Mouse (Mus musculus) CH12.LX (cell line): ENCODE measurements around the gene Gm3854. TPM values are rescaled to one million over a fixed set of nuclear protein-coding genes. Genes with fewer than 3 reads are reported as not detected.

Experiments
- DNase-seq: peaks from one replicate; pipeline ENCODE4 v3.0.0-alpha.2; 2013; ENCODE audit errors: extremely low read depth
- H3K27ac ChIP-seq: 2 replicates; pipeline ENCODE4 v1.5.1; 2012; ENCODE audit warnings: low read depth, mild to moderate bottlenecking, control low read depth, moderate library complexity; ENCODE audit not compliant: insufficient read depth
- H3K27me3 ChIP-seq: replicated peaks from 2 replicates; pipeline ENCODE3; 2012; ENCODE audit warnings: inconsistent platforms
- H3K36me3 ChIP-seq, 2 experiments: replicated peaks in 1 of 2; 2 replicates each; pipeline versions ENCODE3 to v1.6.1; 2012; ENCODE audit warnings: inconsistent platforms in 1 of 2, low read length in 1 of 2, mild to moderate bottlenecking in 1 of 2, mixed read lengths in 1 of 2, moderate library complexity in 1 of 2; ENCODE audit not compliant: control insufficient read depth in 1 of 2, insufficient read depth in 1 of 2
- H3K4me1 ChIP-seq, 2 experiments: 2 replicates each; pipeline ENCODE4 v1.6.1; 2012; ENCODE audit warnings: inconsistent platforms in 1 of 2, moderate library complexity in 1 of 2; ENCODE audit not compliant: insufficient read depth in 2 of 2, control insufficient read depth in 1 of 2
- H3K4me2 ChIP-seq: 2 replicates; pipeline ENCODE4 v1.6.1; 2012; ENCODE audit warnings: low read depth, mild to moderate bottlenecking, control low read depth; ENCODE audit not compliant: poor library complexity, insufficient read depth, severe bottlenecking
- H3K4me3 ChIP-seq, 3 experiments: fragments of 150-350 bp in 1 of 3; sonication (generic) in 1 of 3; replicated peaks in 1 of 3; 2 replicates each; pipeline versions ENCODE3 to v1.5.1; 2011 to 2012; ENCODE audit warnings: low read depth in 2 of 3, low read length in 2 of 3, mild to moderate bottlenecking in 2 of 3, moderate library complexity in 2 of 3, control low read depth in 1 of 3, improper control_type of control experiment in 1 of 3, inconsistent platforms in 1 of 3, mixed read lengths in 1 of 3; ENCODE audit not compliant: poor library complexity in 1 of 3
- H3K79me2 ChIP-seq: replicated peaks from 2 replicates; pipeline ENCODE4 v1.6.1; 2012; ENCODE audit warnings: mild to moderate bottlenecking, moderate library complexity; ENCODE audit not compliant: control insufficient read depth, poor library complexity, insufficient read depth, severe bottlenecking; ENCODE audit errors: extremely low read depth
- H3K9ac ChIP-seq: 2 replicates; pipeline ENCODE4 v1.6.1; 2012; ENCODE audit warnings: low read depth, mild to moderate bottlenecking, control low read depth, moderate library complexity; ENCODE audit not compliant: insufficient read depth
- H3K9me3 ChIP-seq: replicated peaks from 2 replicates; pipeline ENCODE3; 2012; ENCODE audit warnings: low read length, inconsistent platforms, mixed read lengths
- BHLHE40 ChIP-seq: IDR thresholded peaks from 2 replicates; pipeline ENCODE4 v1.6.1; 2011; ENCODE audit warnings: mild to moderate bottlenecking, low read depth, low read length, improper control_type of control experiment
- CHD1 ChIP-seq: IDR thresholded peaks from 2 replicates; pipeline ENCODE4 v1.6.1; 2012; ENCODE audit warnings: low read depth, low read length, improper control_type of control experiment, inconsistent platforms
- CHD2 ChIP-seq: IDR thresholded peaks from 2 replicates; pipeline ENCODE4 v1.6.1; 2011; ENCODE audit warnings: low read length, improper control_type of control experiment
- E2F4 ChIP-seq: IDR thresholded peaks from 2 replicates; pipeline ENCODE4 v1.6.1; 2011; ENCODE audit warnings: low read depth, low read length, improper control_type of control experiment; ENCODE audit not compliant: insufficient replicate concordance
- ELF1 ChIP-seq: IDR thresholded peaks from 2 replicates; pipeline ENCODE4 v1.6.1; 2014; ENCODE audit warnings: low read depth, mild to moderate bottlenecking, inconsistent platforms, low read length, improper control_type of control experiment
- EP300 ChIP-seq: IDR thresholded peaks from 2 replicates; pipeline ENCODE4 v1.6.1; 2011; ENCODE audit warnings: low read length, improper control_type of control experiment
- GABPA ChIP-seq: IDR thresholded peaks from 2 replicates; pipeline ENCODE4 v1.6.1; 2012; ENCODE audit warnings: low read depth, low read length, improper control_type of control experiment, inconsistent platforms; ENCODE audit not compliant: insufficient replicate concordance
- IRF4 ChIP-seq: IDR thresholded peaks from 2 replicates; pipeline ENCODE4 v1.6.1; 2014; ENCODE audit warnings: low read depth, mild to moderate bottlenecking, inconsistent platforms, low read length, improper control_type of control experiment
- MYC ChIP-seq: IDR thresholded peaks from 2 replicates; pipeline ENCODE4 v1.6.1; 2011; ENCODE audit warnings: low read depth, mild to moderate bottlenecking, improper control_type of control experiment, low read length
- NELFE ChIP-seq: IDR thresholded peaks from 2 replicates; pipeline ENCODE4 v1.6.1; 2011; ENCODE audit warnings: low read depth, low read length, improper control_type of control experiment
- PAX5 ChIP-seq: IDR thresholded peaks from 2 replicates; pipeline ENCODE4 v1.6.1; 2012; ENCODE audit warnings: low read length, inconsistent platforms, mixed read lengths
- POLR2A ChIP-seq: IDR thresholded peaks from 2 replicates; pipeline ENCODE4 v1.6.1; 2011; ENCODE audit warnings: low read depth, mild to moderate bottlenecking, improper control_type of control experiment, low read length
- POLR2AphosphoS2 ChIP-seq: IDR thresholded peaks from 2 replicates; pipeline ENCODE4 v1.6.1; 2011; ENCODE audit warnings: low read depth, low read length, improper control_type of control experiment
- SIN3A ChIP-seq: IDR thresholded peaks from 2 replicates; pipeline ENCODE4 v1.6.1; 2012; ENCODE audit warnings: low read length, improper control_type of control experiment, inconsistent platforms
- SMC3 ChIP-seq: IDR thresholded peaks from 2 replicates; pipeline ENCODE4 v1.6.1; 2011; ENCODE audit warnings: low read depth, low read length, improper control_type of control experiment
- TCF12 ChIP-seq: IDR thresholded peaks from 2 replicates; pipeline ENCODE4 v1.6.1; 2014; ENCODE audit warnings: low read depth, mild to moderate bottlenecking, inconsistent platforms, low read length, improper control_type of control experiment
- UBTF ChIP-seq: IDR thresholded peaks from 2 replicates; pipeline ENCODE4 v1.6.1; 2012; ENCODE audit warnings: low read depth, mild to moderate bottlenecking, inconsistent platforms, low read length, improper control_type of control experiment, moderate library complexity
- USF1 ChIP-seq: IDR thresholded peaks from 2 replicates; pipeline ENCODE4 v1.6.1; 2014; ENCODE audit warnings: low read depth, mild to moderate bottlenecking, inconsistent platforms, low read length, improper control_type of control experiment
- dilution Hi-C: fragments of 300-500 bp; cut with MboI; formaldehyde crosslinking; loops from 2 replicates; pipeline ENCODE4 v1.14.3; 2020; ENCODE audit warnings: low sequenced_read_pairs; ENCODE audit not compliant: extremely low pct_unique_long_range_greater_than_20kb, extremely low pct_ligation_motif_present
- in situ Hi-C: fragments of 300-500 bp; cut with MboI; formaldehyde crosslinking; loops from 3 replicates; pipeline ENCODE4 v1.14.3; 2019; ENCODE audit warnings: low sequenced_read_pairs, low pct_ligation_motif_present, low pct_unique_long_range_greater_than_20kb, mixed read lengths
- polyA plus RNA-seq: library from polyadenylated mRNA; unstranded; fragments of >175 nt; gene quantifications from 2 replicates; pipeline ENCODE4 v1.2.1, GENCODE M21; 2012; ENCODE audit warnings: low read depth; ENCODE audit not compliant: insufficient read length
- total RNA-seq, 2 experiments: library from RNA; depleted of rRNA; stranded (reverse); fragments of 300-350 nt in 1 of 2; fragments of >200 nt in 1 of 2; gene quantifications; 2 replicates each; pipeline ENCODE4 v1.2.3; 2012 to 2014

Gene Gm3854
- total and polyA plus RNA-seq, 3 experiments, result not detected

DNA sequence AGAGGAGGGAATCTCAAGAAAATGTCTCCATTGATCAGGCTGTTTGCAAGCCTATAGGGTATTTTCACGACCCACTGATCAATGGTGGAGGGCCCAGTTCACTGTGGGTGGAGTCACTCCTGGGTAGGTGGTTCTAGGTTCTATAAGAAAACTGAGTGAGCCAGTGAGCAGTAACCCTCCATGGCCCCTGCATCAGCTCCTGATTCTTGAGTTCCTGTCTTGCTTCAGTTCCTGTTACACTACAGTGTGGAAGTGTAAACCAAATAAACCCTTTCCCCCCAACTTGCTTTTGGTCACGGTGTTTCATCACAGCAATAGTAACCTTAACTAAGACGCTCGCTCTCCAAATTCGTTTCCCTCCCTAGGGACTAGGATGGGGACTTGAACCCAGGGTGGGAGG, 45.4 kb downstream of the Gm3854 start:
- no peak for DNase-seq
- no peaks in the 10 kb centered on the region for H3K79me2 ChIP-seq
- H3K36me3 ChIP-seq, result peaks cover 3 to 10% of the 10 kb centered on the region in 2 experiments
- no peak overlapping the region for H3K27ac ChIP-seq
- no peak for TF ChIP-seq SMC3
- no peak for TF ChIP-seq CHD2
- TF ChIP-seq POLR2AphosphoS2, result no peak
- no peak for TF ChIP-seq USF1
- no peak for TF ChIP-seq ELF1
- no peak for TF ChIP-seq SIN3A
- TF ChIP-seq POLR2A, result no peak
- in situ Hi-C loops (loop anchor here (25.0 kb wide), 2 partner anchors 102 to 898 kb away; partner anchors contain the start of genes Gm45844 and Zfp667), dilution Hi-C loops (no loop called here)
- H3K9ac ChIP-seq, result no peak overlapping the region
- no peaks in the 10 kb centered on the region for H3K9me3 ChIP-seq
- no peaks in the 10 kb centered on the region for H3K27me3 ChIP-seq
- H3K4me2 ChIP-seq, result no peak overlapping the region
- H3K4me3 ChIP-seq, result no peak overlapping the region
- peaks cover 0 to under 1% of the 10 kb centered on the region in 2 experiments; a peak in 1 of 4 replicates for H3K4me1 ChIP-seq

GRCm38 (mm10) chr7:6389449-6389848, 45.9 kb downstream of the Gm3854 start:
- dilution Hi-C loops (no loop called here), in situ Hi-C loops (loop anchor here (25.0 kb wide), 2 partner anchors 102 to 898 kb away; partner anchors contain the start of genes Gm45844 and Zfp667)
- TF ChIP-seq UBTF (no peak), E2F4 (no peak), POLR2A (no peak), TCF12 (no peak), POLR2AphosphoS2 (no peak), MYC (no peak), SMC3 (no peak), PAX5 (no peak), CHD1 (no peak), GABPA (no peak), IRF4 (no peak), BHLHE40 (no peak), NELFE (no peak), ELF1 (no peak), EP300 (no peak)
- no peak overlapping the region for H3K9ac ChIP-seq
- no peak overlapping the region for H3K27ac ChIP-seq
- no peak overlapping the region for H3K4me3 ChIP-seq
- no peak overlapping the region for H3K4me2 ChIP-seq
- no peaks in the 10 kb centered on the region for H3K4me1 ChIP-seq
- no peaks in the 10 kb centered on the region for H3K9me3 ChIP-seq
- no peaks in the 10 kb centered on the region for H3K27me3 ChIP-seq
- peaks cover 3 to 10% of the 10 kb centered on the region in 2 experiments for H3K36me3 ChIP-seq
- DNase-seq, result no peak
- H3K79me2 ChIP-seq, result no peaks in the 10 kb centered on the region
